Mouse (Mus musculus): Measurements from ENCODE around the gene Ube2z.

Gene Ube2z

GRCm38 (mm10) chr11:96071013-96071412 is 5.8 kb upstream of the Ube2z start:
- TF ChIP-seq CTCF (conservative IDR thresholded peaks at IDR 0.05; ENCODE audit: low read length): no peak
- no peak for TF ChIP-seq POU5F1 (IDR thresholded peaks at IDR 0.05; ENCODE audit: borderline replicate concordance, low read length)
- no peak for TF ChIP-seq NANOG (IDR thresholded peaks at IDR 0.05; ENCODE audit: borderline replicate concordance, low read length)
- Histone ChIP-seq H3K4me1 (replicated peaks; ENCODE audit: low read depth, low read length) (peaks cover 46% of the 10 kb centered on the region), H3K9me3 (ENCODE audit: low read length) (no peaks in the 10 kb centered on the region), H3K36me3 (ENCODE audit: insufficient read depth, low read length) (peaks cover 56% of the 10 kb centered on the region), H3K4me3 (replicated peaks; ENCODE audit: low read length) (no peak overlapping the region), H3K27me3 (ENCODE audit: insufficient read depth, low read length) (no peaks in the 10 kb centered on the region)

- Histone ChIP-seq H3K4me3 (replicated peaks; ENCODE audit: low read length) (no peak overlapping the region), H3K4me1 (replicated peaks; ENCODE audit: low read depth, low read length) (peaks cover 53% of the 10 kb centered on the region), H3K27me3 (ENCODE audit: insufficient read depth, low read length) (no peaks in the 10 kb centered on the region), H3K36me3 (ENCODE audit: insufficient read depth, low read length) (peaks cover 56% of the 10 kb centered on the region), H3K9me3 (ENCODE audit: low read length) (no peaks in the 10 kb centered on the region)
- TF ChIP-seq CTCF (conservative IDR thresholded peaks at IDR 0.05; ENCODE audit: low read length) (no peak), NANOG (IDR thresholded peaks at IDR 0.05; ENCODE audit: borderline replicate concordance, low read length) (no peak), POU5F1 (IDR thresholded peaks at IDR 0.05; ENCODE audit: borderline replicate concordance, low read length) (no peak)
Observed at GRCm38 (mm10) chr11:96070353-96070752, 5.2 kb upstream of the Ube2z start.

GRCm38 (mm10) chr11:96068231-96068630 is 3.0 kb upstream of the Ube2z start:
- peaks cover 50% of the 10 kb centered on the region for H3K4me1 ChIP-seq (replicated peaks; ENCODE audit: low read depth, low read length)
- H3K27me3 ChIP-seq (ENCODE audit: insufficient read depth, low read length): no peaks in the 10 kb centered on the region
- TF ChIP-seq POU5F1 (IDR thresholded peaks at IDR 0.05; ENCODE audit: borderline replicate concordance, low read length): no peak
- no peak for TF ChIP-seq NANOG (IDR thresholded peaks at IDR 0.05; ENCODE audit: borderline replicate concordance, low read length)
- TF ChIP-seq CTCF (conservative IDR thresholded peaks at IDR 0.05; ENCODE audit: low read length): no peak
- no peaks in the 10 kb centered on the region for H3K9me3 ChIP-seq (ENCODE audit: low read length)
- H3K4me3 ChIP-seq (replicated peaks; ENCODE audit: low read length): no peak overlapping the region
- H3K36me3 ChIP-seq (ENCODE audit: insufficient read depth, low read length): peaks cover 50% of the 10 kb centered on the region

- peak overlapping the region; percentile 87 for H3K4me3 ChIP-seq (replicated peaks; ENCODE audit: low read length)
- TF ChIP-seq NANOG (IDR thresholded peaks at IDR 0.05; ENCODE audit: borderline replicate concordance, low read length) (no peak), CTCF (conservative IDR thresholded peaks at IDR 0.05; ENCODE audit: low read length) (no peak), POU5F1 (IDR thresholded peaks at IDR 0.05; ENCODE audit: borderline replicate concordance, low read length) (no peak)
- peaks cover 49% of the 10 kb centered on the region for H3K4me1 ChIP-seq (replicated peaks; ENCODE audit: low read depth, low read length)
- no peaks in the 10 kb centered on the region for H3K9me3 ChIP-seq (ENCODE audit: low read length)
- H3K36me3 ChIP-seq (ENCODE audit: insufficient read depth, low read length): peaks cover 56% of the 10 kb centered on the region
- no peaks in the 10 kb centered on the region for H3K27me3 ChIP-seq (ENCODE audit: insufficient read depth, low read length)
Observed at GRCm38 (mm10) chr11:96064521-96065214, 520 bp downstream of the Ube2z start.

- Histone ChIP-seq H3K36me3 (ENCODE audit: insufficient read depth, low read length) (peaks cover 98% of the 10 kb centered on the region), H3K4me3 (replicated peaks; ENCODE audit: low read length) (no peak overlapping the region), H3K4me1 (replicated peaks; ENCODE audit: low read depth, low read length) (peaks cover 29% of the 10 kb centered on the region), H3K27me3 (ENCODE audit: insufficient read depth, low read length) (no peaks in the 10 kb centered on the region), H3K9me3 (ENCODE audit: low read length) (no peaks in the 10 kb centered on the region)
- no peak for TF ChIP-seq NANOG (IDR thresholded peaks at IDR 0.05; ENCODE audit: borderline replicate concordance, low read length)
- no peak for TF ChIP-seq POU5F1 (IDR thresholded peaks at IDR 0.05; ENCODE audit: borderline replicate concordance, low read length)
- TF ChIP-seq CTCF (conservative IDR thresholded peaks at IDR 0.05; ENCODE audit: low read length): no peak
Observed at GRCm38 (mm10) chr11:96058309-96058708, 6.9 kb downstream of the Ube2z start.

GRCm38 (mm10) chr11:96050854-96051253 is 14.3 kb downstream of the Ube2z start:
- no peak for TF ChIP-seq CTCF (conservative IDR thresholded peaks at IDR 0.05; ENCODE audit: low read length)
- no peak for TF ChIP-seq POU5F1 (IDR thresholded peaks at IDR 0.05; ENCODE audit: borderline replicate concordance, low read length)
- TF ChIP-seq NANOG (IDR thresholded peaks at IDR 0.05; ENCODE audit: borderline replicate concordance, low read length): no peak
- Histone ChIP-seq H3K27me3 (ENCODE audit: insufficient read depth, low read length) (no peaks in the 10 kb centered on the region), H3K4me3 (replicated peaks; ENCODE audit: low read length) (no peak overlapping the region), H3K4me1 (replicated peaks; ENCODE audit: low read depth, low read length) (peaks cover 66% of the 10 kb centered on the region), H3K36me3 (ENCODE audit: insufficient read depth, low read length) (peaks cover 98% of the 10 kb centered on the region), H3K9me3 (ENCODE audit: low read length) (no peaks in the 10 kb centered on the region)

GRCm38 (mm10) chr11:96049939-96050338 is 15.2 kb downstream of the Ube2z start:
- H3K4me1 ChIP-seq (replicated peaks; ENCODE audit: low read depth, low read length): peaks cover 72% of the 10 kb centered on the region
- peaks cover 97% of the 10 kb centered on the region for H3K36me3 ChIP-seq (ENCODE audit: insufficient read depth, low read length)
- no peak overlapping the region for H3K4me3 ChIP-seq (replicated peaks; ENCODE audit: low read length)
- no peaks in the 10 kb centered on the region for H3K9me3 ChIP-seq (ENCODE audit: low read length)
- no peaks in the 10 kb centered on the region for H3K27me3 ChIP-seq (ENCODE audit: insufficient read depth, low read length)
- TF ChIP-seq POU5F1 (IDR thresholded peaks at IDR 0.05; ENCODE audit: borderline replicate concordance, low read length) (no peak), CTCF (conservative IDR thresholded peaks at IDR 0.05; ENCODE audit: low read length) (no peak), NANOG (IDR thresholded peaks at IDR 0.05; ENCODE audit: borderline replicate concordance, low read length) (no peak)

- no peak overlapping the region for H3K4me3 ChIP-seq (replicated peaks; ENCODE audit: low read length)
- TF ChIP-seq POU5F1 (IDR thresholded peaks at IDR 0.05; ENCODE audit: borderline replicate concordance, low read length) (no peak), CTCF (conservative IDR thresholded peaks at IDR 0.05; ENCODE audit: low read length) (no peak), NANOG (IDR thresholded peaks at IDR 0.05; ENCODE audit: borderline replicate concordance, low read length) (no peak)
- H3K4me1 ChIP-seq (replicated peaks; ENCODE audit: low read depth, low read length): peaks cover 65% of the 10 kb centered on the region
- no peaks in the 10 kb centered on the region for H3K27me3 ChIP-seq (ENCODE audit: insufficient read depth, low read length)
- peaks cover 99% of the 10 kb centered on the region for H3K36me3 ChIP-seq (ENCODE audit: insufficient read depth, low read length)
- H3K9me3 ChIP-seq (ENCODE audit: low read length): no peaks in the 10 kb centered on the region
Observed at GRCm38 (mm10) chr11:96047469-96048373, 17.5 kb downstream of the Ube2z start.

Data from E14TG2a.4 (cell line).